Mouse (Mus musculus): ENCODE results near the gene Cysltr1.

Cysltr1 gene

DNA sequence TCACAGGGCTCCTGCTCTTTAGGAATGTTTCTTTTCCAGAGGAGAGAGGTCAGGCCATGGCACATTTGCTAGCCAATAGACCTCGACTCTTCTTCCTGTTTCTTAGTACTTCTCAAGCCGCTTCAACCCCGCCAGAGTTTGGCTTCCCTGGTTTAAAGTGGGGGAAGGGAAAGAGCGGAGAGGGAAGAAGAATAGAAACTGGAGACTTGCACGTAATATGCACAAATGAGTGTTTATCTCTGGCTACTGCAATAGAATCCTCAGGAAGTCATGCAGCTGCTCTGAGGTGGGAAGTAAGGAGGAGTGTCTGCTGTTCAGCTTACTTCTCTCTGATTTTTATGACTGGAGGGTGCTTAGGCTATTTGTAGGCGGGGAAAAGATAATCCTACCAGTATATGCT lies at the start of gene Cysltr1:
Gene Cysltr1 (minus strand): TSS at position 294 of the 400 bp plus-strand sequence.
- no peak for DNase-seq

DNA sequence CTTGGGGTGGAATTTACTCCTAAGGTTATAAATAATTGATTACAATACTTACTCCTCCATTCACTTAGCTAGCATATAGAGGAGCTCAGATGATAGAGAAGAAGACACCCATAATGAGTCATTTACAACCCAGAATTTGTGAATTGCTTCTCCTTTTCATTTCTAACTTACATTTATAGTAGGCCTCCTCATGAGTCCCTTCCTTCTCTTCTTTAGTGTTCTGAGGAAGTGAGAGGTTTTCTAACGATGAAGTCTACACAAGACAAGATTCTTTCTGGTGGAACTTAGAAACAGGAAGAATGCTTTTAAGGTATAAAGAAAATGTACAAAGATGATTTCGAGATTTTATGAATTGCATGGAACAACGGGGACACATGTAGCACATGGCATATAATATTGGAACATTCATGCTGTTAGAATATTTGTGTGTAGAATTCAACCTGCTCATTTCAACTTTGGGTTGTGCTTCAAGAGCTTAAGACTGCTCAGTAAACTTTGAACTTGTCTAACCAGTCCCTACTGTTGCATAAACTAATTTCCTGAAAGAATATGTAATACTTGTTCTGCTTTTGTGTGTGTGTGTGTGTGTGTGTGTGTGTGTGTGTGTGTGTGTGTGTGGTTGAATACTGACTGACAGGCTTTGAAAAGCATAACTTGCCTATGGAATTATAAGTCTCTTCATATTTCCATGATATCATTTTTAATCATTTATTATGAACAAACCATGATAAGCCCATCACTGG lies 31.5 kb upstream of the Cysltr1 start:
- DNase-seq = no peak

DNA sequence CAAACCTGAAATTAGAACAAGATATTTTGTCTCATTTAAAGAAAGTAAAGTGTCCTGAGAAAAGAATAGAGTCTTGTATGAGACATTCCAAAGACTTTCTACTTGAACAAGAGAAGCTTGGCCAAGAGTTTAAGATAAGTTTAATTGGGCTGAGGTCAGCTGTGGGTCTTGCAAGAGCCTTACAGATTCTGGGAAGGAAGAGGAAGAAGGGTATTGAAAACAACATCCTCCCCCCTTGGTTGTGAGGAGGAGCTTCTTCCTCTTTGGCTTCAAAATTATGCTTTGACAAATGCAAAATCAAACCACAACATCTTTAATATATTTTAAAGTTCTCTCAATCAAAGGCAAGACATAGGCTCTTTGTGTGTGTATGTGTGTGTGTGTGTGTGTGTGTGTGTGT lies 30.1 kb upstream of the Cysltr1 start:
- no peak for DNase-seq

DNA sequence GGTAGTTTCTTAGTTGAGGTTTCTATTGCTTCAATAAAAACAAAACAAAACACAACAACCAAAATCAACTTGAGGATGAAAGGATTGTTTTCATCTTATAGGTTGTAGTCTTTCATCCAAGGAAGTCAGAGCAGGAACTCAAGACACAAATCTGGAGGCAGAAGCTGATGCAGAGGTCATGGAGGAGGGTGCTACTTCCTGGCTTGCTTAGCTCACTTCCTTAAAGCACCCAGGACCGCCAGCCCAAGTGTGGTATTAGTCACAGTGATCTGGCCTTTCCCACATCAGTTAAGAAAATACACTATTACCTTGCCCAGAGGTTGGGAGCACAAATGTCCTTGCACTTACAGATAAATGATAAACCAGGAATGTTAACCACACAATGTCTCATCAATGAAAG lies 25.0 kb upstream of the Cysltr1 start:
- DNase-seq = no peak

DNA sequence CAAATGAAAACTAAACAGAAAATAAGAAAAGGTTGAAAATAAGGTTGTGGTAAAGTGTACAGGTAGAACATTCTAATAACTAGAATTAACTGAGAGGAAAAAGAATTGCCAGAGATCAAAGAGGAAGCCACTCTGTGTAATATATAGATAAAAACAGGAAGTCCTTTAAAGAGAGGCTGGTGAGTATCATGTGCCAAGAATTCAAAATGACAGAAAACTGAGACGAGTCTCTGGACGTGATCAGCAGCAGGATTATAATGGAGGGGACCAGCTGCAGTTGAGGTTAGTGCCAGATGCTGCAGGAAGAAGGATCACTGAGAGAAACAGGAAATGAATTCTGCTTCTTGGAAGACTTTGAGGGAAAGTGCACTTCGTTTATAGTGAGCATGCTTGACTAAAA lies 20.2 kb upstream of the Cysltr1 start:
- DNase-seq = no peak

DNA sequence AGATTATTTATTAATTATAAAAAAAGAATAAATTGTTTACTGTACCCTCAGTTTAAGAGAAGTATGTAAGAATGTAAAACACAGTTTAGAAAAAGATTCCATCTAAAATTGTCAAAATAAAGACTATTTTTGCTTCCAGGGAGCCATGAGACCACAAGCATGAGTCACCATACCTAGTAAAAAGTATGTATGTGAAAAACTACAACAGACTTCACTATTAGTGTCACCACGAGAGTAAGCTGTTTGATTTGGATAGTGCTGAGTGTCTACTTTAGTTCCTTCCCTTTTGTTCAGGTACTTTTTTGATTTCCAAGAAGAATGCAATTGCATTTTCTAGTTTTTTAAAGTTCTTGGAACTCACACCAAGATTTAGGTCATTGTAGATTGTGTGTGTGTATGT lies 19.0 kb upstream of the Cysltr1 start:
- DNase-seq = no peak

DNA sequence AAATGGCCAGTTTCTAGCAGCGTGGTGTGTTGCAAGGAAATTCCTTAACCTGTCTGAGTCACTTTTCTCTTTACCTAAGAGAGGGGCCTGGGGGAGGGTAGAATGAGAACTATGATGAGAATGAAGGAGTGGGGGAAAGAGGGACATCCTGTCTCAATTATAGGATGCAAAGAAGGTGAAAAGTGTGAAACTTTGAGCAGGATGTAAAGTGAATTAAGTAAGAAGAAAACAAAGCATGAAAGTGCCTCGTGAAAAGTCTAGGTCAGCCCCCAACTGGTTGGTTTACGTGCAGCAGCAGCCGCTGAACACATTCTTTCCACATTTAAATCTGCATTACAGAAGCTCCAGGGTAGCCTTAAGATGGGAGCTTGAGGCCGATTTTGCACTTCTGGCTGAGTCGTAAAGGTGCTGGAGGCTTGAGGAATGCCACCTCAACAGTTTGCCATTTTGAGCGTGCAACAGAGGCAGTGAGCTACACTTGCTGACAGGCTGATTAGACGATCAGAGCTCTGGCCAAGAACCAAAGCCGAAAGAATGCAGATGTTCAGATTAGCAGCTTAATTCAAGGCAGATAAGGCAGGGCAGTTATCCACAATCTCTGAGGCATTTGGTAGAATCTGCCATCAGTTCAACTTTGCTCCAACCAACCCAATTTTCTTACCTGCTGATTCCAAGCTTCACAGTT lies 763 bp downstream of the Cysltr1 start:
- no peak for DNase-seq

DNA sequence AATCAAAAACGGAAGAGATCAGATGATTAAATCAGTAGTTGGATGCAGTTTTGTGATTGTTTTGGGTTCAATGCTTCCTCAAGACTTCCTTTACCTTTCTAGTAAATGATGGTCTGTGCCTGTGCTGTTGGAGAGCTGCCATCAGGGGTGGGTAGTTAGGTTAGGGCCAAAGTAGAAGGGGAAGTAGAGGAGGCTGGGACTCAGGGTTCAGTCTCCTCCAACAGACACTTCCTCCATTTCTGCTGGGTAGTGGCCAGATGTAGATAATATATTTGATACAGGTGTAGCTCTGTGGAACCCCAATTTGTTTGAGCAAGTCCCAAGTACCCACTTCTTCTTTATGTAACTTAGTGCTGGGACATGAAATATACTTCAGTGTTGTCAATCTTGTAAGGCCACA lies 7.6 kb downstream of the Cysltr1 start:
- peak in 1 of 2 experiments; percentile 1 for DNase-seq

DNA sequence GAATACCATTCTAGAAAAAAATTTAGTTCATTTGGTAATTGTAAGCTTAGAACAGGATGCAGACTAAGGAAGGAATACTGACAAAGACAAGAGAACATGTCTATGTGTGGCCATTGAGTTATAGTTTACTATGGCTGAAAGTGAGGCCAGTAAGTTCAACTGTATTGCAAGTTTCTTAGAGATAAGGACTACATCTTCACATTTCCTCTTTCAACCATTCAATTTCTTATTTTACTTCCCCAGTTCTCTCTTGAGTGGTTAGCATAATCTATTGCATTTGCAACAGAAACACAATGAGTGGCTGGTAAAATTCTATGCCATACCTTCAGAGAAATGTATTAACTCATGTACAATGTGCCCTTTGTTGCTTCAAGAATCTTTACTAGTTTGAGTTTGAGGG lies 9.6 kb downstream of the Cysltr1 start:
- no peak for DNase-seq

DNA sequence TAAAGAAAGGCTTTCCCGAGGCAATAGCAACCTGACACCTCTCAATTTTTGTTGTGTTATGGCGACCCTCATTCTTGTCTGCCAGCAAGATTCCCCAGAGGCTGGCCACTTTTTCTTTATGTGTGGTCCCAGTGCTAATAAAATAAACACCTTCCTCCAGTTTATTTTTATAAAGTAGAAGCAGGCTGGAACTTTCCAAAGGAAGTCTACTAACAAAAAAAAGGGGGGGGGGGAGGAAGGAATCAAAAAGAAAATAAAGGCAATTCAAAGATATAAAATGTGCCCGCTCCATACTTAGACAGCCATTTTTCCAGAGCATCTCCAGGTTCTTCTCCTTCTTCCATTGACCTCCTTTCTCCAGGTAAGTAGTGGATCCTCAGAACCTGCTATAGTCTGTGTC lies 20.6 kb downstream of the Cysltr1 start, which contains the start of gene Gm5127:
Gene Gm5127 (plus strand): TSS at position 301 of the 400 bp plus-strand sequence.
- DNase-seq = no peak

DNA sequence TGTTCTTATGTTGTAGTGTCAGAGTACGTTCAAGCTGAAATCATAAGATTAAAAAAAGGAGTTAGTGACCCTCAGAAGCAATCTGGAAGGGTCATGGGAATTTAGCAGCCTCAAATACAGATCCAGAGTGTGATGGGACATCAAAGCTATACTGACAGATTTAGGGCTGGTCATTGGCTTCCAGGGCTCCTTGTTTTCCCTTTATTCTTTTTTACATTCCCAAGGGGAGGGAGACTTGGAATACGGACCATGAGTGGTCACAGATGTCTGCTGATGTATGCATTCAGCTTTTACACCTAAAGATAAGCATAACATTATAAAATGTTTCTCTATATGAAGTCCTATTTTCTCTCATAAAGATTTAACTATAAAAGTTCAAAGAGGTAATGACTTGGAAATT lies 21.3 kb downstream of the Cysltr1 start:
- DNase-seq = no peak

DNA sequence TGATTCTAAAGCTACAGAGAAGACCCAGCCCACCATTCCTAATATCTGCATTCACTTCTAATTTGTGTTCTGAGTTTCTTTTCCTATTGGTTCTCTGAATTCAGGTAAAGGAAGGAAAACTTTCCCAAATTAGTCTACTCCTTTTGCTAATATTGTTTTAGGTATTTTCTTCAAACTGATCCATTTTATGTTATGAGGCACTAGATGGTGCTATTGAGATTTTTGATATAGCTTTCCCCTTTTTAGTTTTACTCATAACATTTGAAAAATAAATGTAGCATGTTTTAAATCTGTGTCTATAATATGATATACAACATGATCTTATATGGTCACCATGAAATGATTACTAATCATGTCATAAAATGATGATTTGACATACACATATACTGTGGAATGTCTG lies 23.1 kb downstream of the Cysltr1 start:
- no peak for DNase-seq

DNA sequence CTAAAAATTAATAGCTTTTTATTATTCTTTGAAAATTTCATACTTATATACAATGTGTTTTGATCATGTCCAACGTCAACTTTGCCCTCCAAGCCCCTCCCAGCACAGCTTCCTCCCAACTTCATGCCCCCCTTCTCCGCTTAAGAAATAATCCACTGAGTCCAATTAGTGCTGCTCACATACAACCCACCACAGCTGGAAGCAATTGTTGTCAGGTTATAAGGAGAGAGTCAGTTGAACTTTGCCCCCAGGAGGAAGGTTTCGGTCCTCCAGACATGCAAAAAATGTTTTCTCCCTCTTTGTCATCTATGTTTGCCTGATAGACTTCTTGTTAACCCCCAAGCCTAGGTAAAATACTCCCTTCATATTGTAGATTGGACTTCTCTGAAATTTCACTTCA lies 24.5 kb downstream of the Cysltr1 start:
- no peak for DNase-seq

DNA sequence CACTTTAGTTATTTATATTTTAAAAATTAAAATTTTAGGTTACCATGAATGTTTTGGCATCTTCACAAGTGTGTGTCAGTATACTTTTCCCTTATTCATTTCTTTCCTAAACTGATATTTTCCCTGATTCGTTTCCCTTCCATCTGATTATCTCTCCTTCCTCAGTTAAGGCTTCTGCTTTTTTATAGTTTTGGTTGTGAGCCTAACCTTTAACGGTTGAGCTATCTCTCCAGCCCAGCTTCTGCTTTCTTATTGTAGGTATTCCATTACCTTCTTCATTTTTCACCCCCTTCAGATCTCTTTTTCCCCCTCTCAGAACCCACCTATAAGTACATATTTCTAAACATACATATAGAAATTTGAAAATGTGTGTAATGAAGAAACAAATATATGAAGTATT lies 48.0 kb downstream of the Cysltr1 start:
- DNase-seq = no peak

DNA sequence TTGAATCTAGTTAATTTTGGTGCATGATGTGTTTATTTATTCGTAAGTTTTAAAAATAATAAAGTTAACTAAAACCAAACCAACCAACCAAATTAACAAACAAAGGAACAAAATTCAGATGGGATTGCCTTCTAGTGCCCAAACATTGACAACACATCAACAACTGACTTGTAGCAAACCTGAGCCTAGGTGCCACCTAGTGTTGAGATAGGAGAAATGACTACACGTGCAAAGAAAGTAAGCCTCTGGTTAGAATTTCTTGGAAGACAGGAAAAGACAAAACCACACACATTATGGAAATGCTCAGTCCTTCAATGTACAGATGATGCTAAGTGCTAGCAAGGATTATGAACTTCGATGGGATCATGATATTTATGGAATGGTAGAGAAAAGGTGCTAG lies 67.1 kb downstream of the Cysltr1 start:
- DNase-seq = no peak

All from cerebellum, postnatal 10 days (tissue).